Mouse (Mus musculus) retina, adult 2 months (tissue): Measurements from ENCODE around the gene 1700016K19Rik.

Source experiments
- DNase-seq: peaks from one replicate; pipeline ENCODE4 v3.0.0-alpha.2; 2012; ENCODE audit warnings: low read depth, low spot score

The 1700016K19Rik gene

GRCm38 (mm10) chr11:76033359-76033758, 33.6 kb downstream of the 1700016K19Rik start:
- no peak for DNase-seq

GRCm38 (mm10) chr11:76033836-76034235, 34.1 kb downstream of the 1700016K19Rik start:
- DNase-seq = no peak

GRCm38 (mm10) chr11:76035182-76035581, 35.5 kb downstream of the 1700016K19Rik start:
- no peak for DNase-seq

- DNase-seq = no peak
Observed at GRCm38 (mm10) chr11:76037581-76038294, 38.0 kb downstream of the 1700016K19Rik start.

GRCm38 (mm10) chr11:76039271-76040053, 39.8 kb downstream of the 1700016K19Rik start:
- no peak for DNase-seq

- no peak for DNase-seq
Observed at GRCm38 (mm10) chr11:76040106-76040505, 40.4 kb downstream of the 1700016K19Rik start.

GRCm38 (mm10) chr11:76040761-76041376, 41.2 kb downstream of the 1700016K19Rik start:
- DNase-seq = no peak

- no peak for DNase-seq
Observed at GRCm38 (mm10) chr11:76042041-76042638, 42.4 kb downstream of the 1700016K19Rik start.

GRCm38 (mm10) chr11:76042882-76043281, 43.2 kb downstream of the 1700016K19Rik start:
- no peak for DNase-seq

- no peak for DNase-seq
Observed at GRCm38 (mm10) chr11:76044468-76044867, 44.8 kb downstream of the 1700016K19Rik start.

- DNase-seq = no peak
Observed at GRCm38 (mm10) chr11:76045367-76045766, 45.7 kb downstream of the 1700016K19Rik start.

- no peak for DNase-seq
Observed at GRCm38 (mm10) chr11:76050509-76050908, 50.8 kb downstream of the 1700016K19Rik start.

GRCm38 (mm10) chr11:76050967-76051512, 51.3 kb downstream of the 1700016K19Rik start:
- no peak for DNase-seq

GRCm38 (mm10) chr11:76052496-76052895, 52.8 kb downstream of the 1700016K19Rik start:
- no peak for DNase-seq
